Mouse (Mus musculus): ENCODE measurements around the gene Ppfia2. TPM values are rescaled to one million over a fixed set of nuclear protein-coding genes. Genes with fewer than 3 reads are reported as not detected.

The Ppfia2 gene
- polyA plus RNA-seq, 1 experiment: not detected

- no peaks in the 10 kb centered on the region for H3K79me2 ChIP-seq (ENCODE audit: control insufficient read depth, insufficient read depth)
- no peaks in the 10 kb centered on the region for H3K27me3 ChIP-seq (ENCODE audit: control insufficient read depth, insufficient read depth, insufficient read length)
- H3K36me3 ChIP-seq (ENCODE audit: control insufficient read depth, insufficient read depth): no peaks in the 10 kb centered on the region
- no peak overlapping the region for H3K4me3 ChIP-seq (ENCODE audit: insufficient read depth, poor library complexity, severe bottlenecking)
- TF ChIP-seq MAX (IDR thresholded peaks at IDR 0.05) (no peak), MYOG (IDR thresholded peaks at IDR 0.05; ENCODE audit: control insufficient read depth, extremely low read depth, insufficient read length) (no peak), CTCF (IDR thresholded peaks at IDR 0.05; ENCODE audit: control insufficient read depth, insufficient read depth, insufficient read length) (no peak), FOSL1 (IDR thresholded peaks at IDR 0.05; ENCODE audit: insufficient read depth, low read length, poor library complexity, severe bottlenecking) (no peak), MYOD1 (IDR thresholded peaks at IDR 0.05; ENCODE audit: control insufficient read depth, insufficient read length, low read depth) (no peak), USF1 (IDR thresholded peaks at IDR 0.05; ENCODE audit: low read depth) (no peak)
- H3ac ChIP-seq (ENCODE audit: control insufficient read depth, insufficient read length, low read depth): no peak overlapping the region
- H3K79me3 ChIP-seq (ENCODE audit: low read depth): no peaks in the 10 kb centered on the region
Observed at GRCm38 (mm10) chr10:106670170-106670569, 200.0 kb downstream of the Ppfia2 start.

DNA sequence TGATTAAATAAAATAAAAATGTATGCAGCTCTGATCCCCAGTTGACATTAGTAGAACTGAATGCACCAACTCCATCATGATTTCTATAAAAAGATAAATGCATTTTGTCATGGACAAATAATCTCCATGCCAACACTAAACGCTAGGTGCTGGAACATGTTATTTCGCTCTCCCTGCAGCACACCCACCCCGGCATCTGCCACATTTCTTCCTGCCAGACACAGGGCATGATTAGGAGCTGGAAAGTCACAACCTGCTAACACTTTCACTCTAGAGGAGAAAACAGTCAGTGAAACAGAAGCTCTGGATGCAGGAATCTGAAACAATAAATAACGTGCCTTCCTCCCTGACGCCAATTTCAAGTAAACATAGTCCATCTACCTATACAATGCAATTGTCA is 211.3 kb downstream of the Ppfia2 start:
- Histone ChIP-seq H3K79me3 (ENCODE audit: low read depth) (no peaks in the 10 kb centered on the region), H3K36me3 (ENCODE audit: control insufficient read depth, insufficient read depth) (no peaks in the 10 kb centered on the region), H3K4me3 (ENCODE audit: insufficient read depth, poor library complexity, severe bottlenecking) (no peak overlapping the region), H3K27me3 (ENCODE audit: control insufficient read depth, insufficient read depth, insufficient read length) (no peaks in the 10 kb centered on the region), H3ac (ENCODE audit: control insufficient read depth, insufficient read length, low read depth) (no peak overlapping the region), H3K79me2 (ENCODE audit: control insufficient read depth, insufficient read depth) (no peaks in the 10 kb centered on the region)
- TF ChIP-seq CEBPB (IDR thresholded peaks at IDR 0.05; ENCODE audit: low read depth): no peak
- TF ChIP-seq CTCF (IDR thresholded peaks at IDR 0.05; ENCODE audit: control insufficient read depth, insufficient read depth, insufficient read length): no peak
- no peak for TF ChIP-seq USF1 (IDR thresholded peaks at IDR 0.05; ENCODE audit: low read depth)
- no peak for TF ChIP-seq MAX (IDR thresholded peaks at IDR 0.05)
- no peak for TF ChIP-seq FOSL1 (IDR thresholded peaks at IDR 0.05; ENCODE audit: insufficient read depth, low read length, poor library complexity, severe bottlenecking)
- TF ChIP-seq MYOD1 (IDR thresholded peaks at IDR 0.05; ENCODE audit: control insufficient read depth, insufficient read length, low read depth): no peak
- TF ChIP-seq MYOG (IDR thresholded peaks at IDR 0.05; ENCODE audit: control insufficient read depth, extremely low read depth, insufficient read length): no peak

GRCm38 (mm10) chr10:106685519-106685918 is 215.4 kb downstream of the Ppfia2 start:
- Histone ChIP-seq H3K79me2 (ENCODE audit: control insufficient read depth, insufficient read depth) (no peaks in the 10 kb centered on the region), H3K36me3 (ENCODE audit: control insufficient read depth, insufficient read depth) (no peaks in the 10 kb centered on the region), H3K27me3 (ENCODE audit: control insufficient read depth, insufficient read depth, insufficient read length) (no peaks in the 10 kb centered on the region), H3K79me3 (ENCODE audit: low read depth) (no peaks in the 10 kb centered on the region), H3K4me3 (ENCODE audit: insufficient read depth, poor library complexity, severe bottlenecking) (no peak overlapping the region), H3ac (ENCODE audit: control insufficient read depth, insufficient read length, low read depth) (no peak overlapping the region)
- TF ChIP-seq FOSL1 (IDR thresholded peaks at IDR 0.05; ENCODE audit: insufficient read depth, low read length, poor library complexity, severe bottlenecking) (no peak), MAX (IDR thresholded peaks at IDR 0.05) (no peak), USF1 (IDR thresholded peaks at IDR 0.05; ENCODE audit: low read depth) (no peak)

GRCm38 (mm10) chr10:106719936-106720335 is 249.8 kb downstream of the Ppfia2 start:
- TF ChIP-seq USF1 (IDR thresholded peaks at IDR 0.05; ENCODE audit: low read depth) (no peak), FOSL1 (IDR thresholded peaks at IDR 0.05; ENCODE audit: insufficient read depth, low read length, poor library complexity, severe bottlenecking) (no peak), MYOD1 (IDR thresholded peaks at IDR 0.05; ENCODE audit: control insufficient read depth, insufficient read length, low read depth) (no peak)
- no peak overlapping the region for H3K4me3 ChIP-seq (ENCODE audit: insufficient read depth, poor library complexity, severe bottlenecking)

DNA sequence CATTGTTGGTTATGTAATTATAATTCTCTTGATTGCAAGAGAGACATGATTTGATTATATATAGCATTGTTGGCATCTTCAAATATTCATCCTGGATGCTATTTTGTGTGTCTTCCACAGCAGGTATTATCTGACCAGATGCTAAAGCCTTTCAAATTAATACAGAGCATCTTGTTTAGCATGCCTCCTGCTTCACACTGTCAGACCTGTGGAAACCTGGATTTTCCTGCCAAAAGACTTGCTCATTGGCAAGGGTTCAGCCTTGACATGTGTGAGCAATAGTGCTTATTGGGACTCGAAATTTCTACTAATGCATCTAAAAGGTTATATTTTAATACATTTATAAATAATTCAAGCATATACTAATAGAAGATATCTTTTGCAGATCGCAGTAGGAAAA is 262.1 kb downstream of the Ppfia2 start:
- no peaks in the 10 kb centered on the region for H3K36me3 ChIP-seq (ENCODE audit: control insufficient read depth, insufficient read depth)
- no peak overlapping the region for H3K4me3 ChIP-seq (ENCODE audit: insufficient read depth, poor library complexity, severe bottlenecking)
- TF ChIP-seq USF1 (IDR thresholded peaks at IDR 0.05; ENCODE audit: low read depth) (no peak), MYOD1 (IDR thresholded peaks at IDR 0.05; ENCODE audit: control insufficient read depth, insufficient read length, low read depth) (no peak), MYOG (IDR thresholded peaks at IDR 0.05; ENCODE audit: control insufficient read depth, extremely low read depth, insufficient read length) (no peak), FOSL1 (IDR thresholded peaks at IDR 0.05; ENCODE audit: insufficient read depth, low read length, poor library complexity, severe bottlenecking) (no peak), CTCF (IDR thresholded peaks at IDR 0.05; ENCODE audit: control insufficient read depth, insufficient read depth, insufficient read length) (no peak), MAX (IDR thresholded peaks at IDR 0.05) (no peak), CEBPB (IDR thresholded peaks at IDR 0.05; ENCODE audit: low read depth) (no peak)
- no peaks in the 10 kb centered on the region for H3K79me2 ChIP-seq (ENCODE audit: control insufficient read depth, insufficient read depth)
- H3K79me3 ChIP-seq (ENCODE audit: low read depth): no peaks in the 10 kb centered on the region
- no peak overlapping the region for H3ac ChIP-seq (ENCODE audit: control insufficient read depth, insufficient read length, low read depth)
- H3K27me3 ChIP-seq (ENCODE audit: control insufficient read depth, insufficient read depth, insufficient read length): no peaks in the 10 kb centered on the region

More at GRCm38 (mm10) chr10:106719936-106720335, 249.8 kb downstream of the Ppfia2 start:
- H3K79me3 ChIP-seq (ENCODE audit: low read depth): no peaks in the 10 kb centered on the region
- no peak overlapping the region for H3ac ChIP-seq (ENCODE audit: control insufficient read depth, insufficient read length, low read depth)
- H3K27me3 ChIP-seq (ENCODE audit: control insufficient read depth, insufficient read depth, insufficient read length): no peaks in the 10 kb centered on the region
- H3K79me2 ChIP-seq (ENCODE audit: control insufficient read depth, insufficient read depth): no peaks in the 10 kb centered on the region
- H3K36me3 ChIP-seq (ENCODE audit: control insufficient read depth, insufficient read depth): no peaks in the 10 kb centered on the region

- H3ac ChIP-seq (ENCODE audit: control insufficient read depth, insufficient read length, low read depth): no peak overlapping the region
- no peaks in the 10 kb centered on the region for H3K36me3 ChIP-seq (ENCODE audit: control insufficient read depth, insufficient read depth)
- no peaks in the 10 kb centered on the region for H3K79me3 ChIP-seq (ENCODE audit: low read depth)
- no peaks in the 10 kb centered on the region for H3K79me2 ChIP-seq (ENCODE audit: control insufficient read depth, insufficient read depth)
- no peak for TF ChIP-seq FOSL1 (IDR thresholded peaks at IDR 0.05; ENCODE audit: insufficient read depth, low read length, poor library complexity, severe bottlenecking)
- TF ChIP-seq USF1 (IDR thresholded peaks at IDR 0.05; ENCODE audit: low read depth): no peak
- no peak for TF ChIP-seq CTCF (IDR thresholded peaks at IDR 0.05; ENCODE audit: control insufficient read depth, insufficient read depth, insufficient read length)
- no peak for TF ChIP-seq CEBPB (IDR thresholded peaks at IDR 0.05; ENCODE audit: low read depth)
- no peak for TF ChIP-seq MYOG (IDR thresholded peaks at IDR 0.05; ENCODE audit: control insufficient read depth, extremely low read depth, insufficient read length)
- no peak for TF ChIP-seq MYOD1 (IDR thresholded peaks at IDR 0.05; ENCODE audit: control insufficient read depth, insufficient read length, low read depth)
- no peak for TF ChIP-seq MAX (IDR thresholded peaks at IDR 0.05)
- H3K4me3 ChIP-seq (ENCODE audit: insufficient read depth, poor library complexity, severe bottlenecking): no peak overlapping the region
- no peaks in the 10 kb centered on the region for H3K27me3 ChIP-seq (ENCODE audit: control insufficient read depth, insufficient read depth, insufficient read length)
Observed at GRCm38 (mm10) chr10:106736230-106737063, 266.3 kb downstream of the Ppfia2 start.

All from C2C12 (cell line).